Mouse (Mus musculus) liver, embryonic 15.5 days (tissue): ENCODE results near the gene Nhlrc4. TPM values are rescaled to one million over a fixed set of nuclear protein-coding genes. Genes with fewer than 3 reads are reported as not detected.

Experiments used
- ATAC-seq: fragments of 200-750 bp; cut with Nextera tagmentation; 2 replicates; pipeline ENCODE4 v1.8.0; 2017; ENCODE audit warnings: moderate number of reproducible peaks, mild to moderate bottlenecking, moderate library complexity; ENCODE audit not compliant: insufficient read depth
- H3K27ac ChIP-seq: fragments of 300-500 bp; sonication (generic); replicated peaks from 2 replicates; pipeline ENCODE4 v1.5.1; 2015; ENCODE audit warnings: mild to moderate bottlenecking, inconsistent platforms
- H3K27me3 ChIP-seq: fragments of 300-500 bp; sonication (generic); 2 replicates; pipeline ENCODE4 v1.6.1; 2015; ENCODE audit warnings: mild to moderate bottlenecking, inconsistent platforms
- H3K36me3 ChIP-seq: fragments of 300-500 bp; sonication (generic); replicated peaks from 2 replicates; pipeline ENCODE4 v1.6.1; 2015; ENCODE audit warnings: moderate library complexity, mild to moderate bottlenecking, inconsistent platforms
- H3K4me1 ChIP-seq: fragments of 300-500 bp; sonication (generic); replicated peaks from 2 replicates; pipeline ENCODE4 v1.6.1; 2015; ENCODE audit warnings: inconsistent platforms
- H3K4me2 ChIP-seq: fragments of 300-500 bp; sonication (generic); 2 replicates; pipeline ENCODE4 v1.6.1; 2015; ENCODE audit warnings: moderate library complexity, mild to moderate bottlenecking, inconsistent platforms
- H3K4me3 ChIP-seq: fragments of 300-500 bp; sonication (generic); replicated peaks from 2 replicates; pipeline ENCODE4 v1.5.1; 2015; ENCODE audit warnings: mild to moderate bottlenecking, inconsistent platforms
- H3K9ac ChIP-seq: fragments of 300-500 bp; sonication (generic); 2 replicates; pipeline ENCODE4 v1.6.1; 2015; ENCODE audit warnings: moderate library complexity, mild to moderate bottlenecking, inconsistent platforms
- H3K9me3 ChIP-seq: fragments of 300-500 bp; sonication (generic); replicated peaks from 2 replicates; pipeline ENCODE4 v1.6.1; 2016; ENCODE audit warnings: inconsistent platforms
- WGBS: fragments of 180-500 bp; shearing (Covaris S2); methylation state at CpG from one replicate; pipeline ENCODE4 v1.1.7; 2015; ENCODE audit warnings: mixed read lengths; ENCODE audit not compliant: insufficient replicate concordance; 5-methylcytosine and 5-hydroxymethylcytosine counted together
- polyA plus RNA-seq: library from polyadenylated mRNA; unstranded; fragments of >200 nt; fragmentation: Nextera tagmentation; extraction: Ambion mirVana; gene quantifications from 2 replicates; pipeline ENCODE4 v1.2.1, GENCODE M21; 2015

Nhlrc4 gene
- polyA plus RNA-seq, 1 experiment from 2014 or later, result 6.7 TPM

GRCm38 (mm10) chr17:25919786-25920642, 24.7 kb downstream of the Nhlrc4 start:
- Histone ChIP-seq H3K27me3 (no peaks in the 10 kb centered on the region), H3K9ac (peak overlapping the region; percentile 81), H3K4me3 (peak overlapping the region; percentile 88), H3K9me3 (no peaks in the 10 kb centered on the region), H3K4me1 (peaks cover 54% of the 10 kb centered on the region), H3K4me2 (peak overlapping the region; percentile 99), H3K36me3 (peaks cover 13% of the 10 kb centered on the region), H3K27ac (peak overlapping the region; percentile 94)
- ATAC-seq, result peak; percentile 93
- under 1% methylated on average over 34 of the region's 40 CpGs for WGBS

- under 1% methylated on average over 62 of the region's 78 CpGs for WGBS
Measured at GRCm38 (mm10) chr17:25919144-25919785, 25.5 kb downstream of the Nhlrc4 start, which contains the start of gene Rab40c. Gene Rab40c, minus strand, starts transcription at chr17:25919727.

GRCm38 (mm10) chr17:25918037-25918750, 26.6 kb downstream of the Nhlrc4 start:
- no peaks in the 10 kb centered on the region for H3K9me3 ChIP-seq
- H3K4me3 ChIP-seq, result peak overlapping the region; percentile 88
- 82% methylated on average over 9 of the region's 9 CpGs for WGBS
- peaks cover 72% of the 10 kb centered on the region for H3K4me1 ChIP-seq
- no peak overlapping the region for H3K27ac ChIP-seq
- H3K27me3 ChIP-seq, result no peaks in the 10 kb centered on the region
- H3K4me2 ChIP-seq, result peak overlapping the region; percentile 99
- no peak for ATAC-seq
- H3K36me3 ChIP-seq, result no peaks in the 10 kb centered on the region; the same call in 1 of the 2 replicates
- peak overlapping the region; percentile 81 for H3K9ac ChIP-seq

More at GRCm38 (mm10) chr17:25919144-25919785, 25.5 kb downstream of the Nhlrc4 start, which contains the start of gene Rab40c:
- Histone ChIP-seq H3K27ac (peak within 1 kb of the TSS; percentile 94), H3K36me3 (peaks cover 5% of the 10 kb centered on the region), H3K4me3 (peak within 1 kb of the TSS; percentile 88), H3K9me3 (no peaks in the 10 kb centered on the region), H3K4me1 (peaks cover 62% of the 10 kb centered on the region), H3K9ac (peak within 1 kb of the TSS; percentile 81), H3K4me2 (peak within 1 kb of the TSS; percentile 99), H3K27me3 (no peaks in the 10 kb centered on the region)
- ATAC-seq, result no peak

GRCm38 (mm10) chr17:25916931-25917647, 27.7 kb downstream of the Nhlrc4 start:
- Histone ChIP-seq H3K36me3 (no peaks in the 10 kb centered on the region; the same call in 1 of the 2 replicates), H3K4me2 (peak overlapping the region; percentile 99; the same call in 1 of the 2 replicates), H3K27ac (no peak overlapping the region), H3K9me3 (no peaks in the 10 kb centered on the region), H3K4me3 (no peak overlapping the region), H3K27me3 (no peaks in the 10 kb centered on the region), H3K4me1 (peaks cover 72% of the 10 kb centered on the region), H3K9ac (no peak overlapping the region)
- no peak for ATAC-seq
- WGBS, result 65% methylated on average over 8 of the region's 8 CpGs

- H3K9ac ChIP-seq, result no peak overlapping the region
- H3K4me2 ChIP-seq, result 0 out of 2 replicates have a peak overlapping the region, but pooled peaks have one; percentile 5
- peaks cover 64% of the 10 kb centered on the region for H3K4me1 ChIP-seq
- H3K36me3 ChIP-seq, result no peaks in the 10 kb centered on the region; the same call in 1 of the 2 replicates
- 54% methylated on average over 4 of the region's 4 CpGs for WGBS
- ATAC-seq, result no peak
- H3K4me3 ChIP-seq, result no peak overlapping the region
- no peaks in the 10 kb centered on the region for H3K27me3 ChIP-seq
- no peak overlapping the region; the same call in 1 of the 2 replicates for H3K27ac ChIP-seq
- H3K9me3 ChIP-seq, result no peaks in the 10 kb centered on the region
Measured at GRCm38 (mm10) chr17:25914295-25914694, 30.5 kb downstream of the Nhlrc4 start.

GRCm38 (mm10) chr17:25913877-25914275, 30.9 kb downstream of the Nhlrc4 start:
- H3K4me2 ChIP-seq, result 0 out of 2 replicates have a peak overlapping the region, but pooled peaks have one; percentile 5
- H3K36me3 ChIP-seq, result no peaks in the 10 kb centered on the region; the same call in 1 of the 2 replicates
- H3K27ac ChIP-seq, result no peak overlapping the region; the same call in 1 of the 2 replicates
- H3K4me3 ChIP-seq, result no peak overlapping the region
- peaks cover 61% of the 10 kb centered on the region for H3K4me1 ChIP-seq
- no peak overlapping the region for H3K9ac ChIP-seq
- 7% methylated on average over 1 of the region's 1 CpGs for WGBS
- ATAC-seq, result no peak
- no peaks in the 10 kb centered on the region for H3K27me3 ChIP-seq
- H3K9me3 ChIP-seq, result no peaks in the 10 kb centered on the region

- no peak overlapping the region for H3K9ac ChIP-seq
- peaks cover 56% of the 10 kb centered on the region for H3K4me1 ChIP-seq
- no peak for ATAC-seq
- no peak overlapping the region for H3K4me3 ChIP-seq
- no peak overlapping the region for H3K27ac ChIP-seq
- no peak overlapping the region for H3K4me2 ChIP-seq
- WGBS, result 53% methylated on average over 14 of the region's 14 CpGs
- H3K36me3 ChIP-seq, result no peaks in the 10 kb centered on the region; the same call in 1 of the 2 replicates
- H3K9me3 ChIP-seq, result no peaks in the 10 kb centered on the region
- H3K27me3 ChIP-seq, result no peaks in the 10 kb centered on the region
Measured at GRCm38 (mm10) chr17:25913186-25913876, 31.4 kb downstream of the Nhlrc4 start.

- no peaks in the 10 kb centered on the region for H3K27me3 ChIP-seq
- no peak for ATAC-seq
- no peak overlapping the region for H3K4me2 ChIP-seq
- no peaks in the 10 kb centered on the region; the same call in 1 of the 2 replicates for H3K36me3 ChIP-seq
- no peak overlapping the region for H3K27ac ChIP-seq
- H3K4me3 ChIP-seq, result no peak overlapping the region
- H3K9ac ChIP-seq, result no peak overlapping the region
- WGBS, result 70% methylated on average over 4 of the region's 4 CpGs
- no peaks in the 10 kb centered on the region for H3K9me3 ChIP-seq
- H3K4me1 ChIP-seq, result peaks cover 40% of the 10 kb centered on the region
Measured at GRCm38 (mm10) chr17:25911816-25912215, 32.9 kb downstream of the Nhlrc4 start.

- peaks cover 12% of the 10 kb centered on the region for H3K4me1 ChIP-seq
- H3K9me3 ChIP-seq, result no peaks in the 10 kb centered on the region
- no peak overlapping the region for H3K4me2 ChIP-seq
- H3K36me3 ChIP-seq, result no peaks in the 10 kb centered on the region
- WGBS, result 68% methylated on average over 2 of the region's 2 CpGs
- no peak overlapping the region for H3K4me3 ChIP-seq
- no peaks in the 10 kb centered on the region for H3K27me3 ChIP-seq
- no peak for ATAC-seq
- no peak overlapping the region for H3K27ac ChIP-seq
- H3K9ac ChIP-seq, result no peak overlapping the region
Measured at GRCm38 (mm10) chr17:25907640-25908039, 37.1 kb downstream of the Nhlrc4 start.

- Histone ChIP-seq H3K9me3 (no peaks in the 10 kb centered on the region), H3K36me3 (peaks cover 4% of the 10 kb centered on the region), H3K9ac (no peak overlapping the region), H3K27ac (no peak overlapping the region), H3K4me1 (no peaks in the 10 kb centered on the region), H3K27me3 (no peaks in the 10 kb centered on the region), H3K4me3 (no peak overlapping the region), H3K4me2 (no peak overlapping the region)
- 39% methylated on average over 3 of the region's 3 CpGs for WGBS
- no peak for ATAC-seq
Measured at GRCm38 (mm10) chr17:25903061-25903460, 41.7 kb downstream of the Nhlrc4 start.
